Mouse (Mus musculus) layer of hippocampus, postnatal 10 days (tissue): ENCODE results near the gene Fut4. TPM values are rescaled to one million over a fixed set of nuclear protein-coding genes. Genes with fewer than 3 reads are reported as not detected.

Experiments
- DNase-seq, 2 experiments: peaks; one replicate each; pipeline ENCODE4 v3.0.0; 2021; ENCODE audit warnings: low spot score in 2 of 2
- long read RNA-seq: library from polyadenylated mRNA; stranded (forward); transcript quantifications from one replicate; pipeline ENCODE4 v2.0.0, GENCODE M21; 2023
- total RNA-seq, 2 experiments: library from RNA; stranded (reverse); gene quantifications; 2 replicates each; pipeline ENCODE4 v1.2.3; 2021

The Fut4 gene
- total RNA-seq, result under 1 TPM; 0.11 to 0.34 TPM
- long read RNA-seq, result 0 reads

- DNase-seq, result peak; percentile 11 to 29
These were observed at the start of gene Fut4 for GRCm38 (mm10) chr9:14752001-14752522. Gene Fut4, minus strand, starts transcription at chr9:14752393.

- DNase-seq, result no peak
These were observed 35.2 kb upstream of the Fut4 start for GRCm38 (mm10) chr9:14787356-14787755.

GRCm38 (mm10) chr9:14784039-14785002, 32.1 kb upstream of the Fut4 start, which contains the start of the genes Mre11a and Ankrd49:
Gene Mre11a, plus strand, starts transcription at chr9:14784654.
Gene Ankrd49, minus strand, starts transcription at chr9:14784856.
- DNase-seq, result peak; percentile 88 to 92

- no peak for DNase-seq
These were observed 26.1 kb upstream of the Fut4 start for GRCm38 (mm10) chr9:14778341-14778740.

- DNase-seq, result no peak
These were observed 21.6 kb upstream of the Fut4 start for GRCm38 (mm10) chr9:14773813-14774212.

GRCm38 (mm10) chr9:14772074-14772473, 19.9 kb upstream of the Fut4 start:
- DNase-seq, result no peak

GRCm38 (mm10) chr9:14770803-14771471, 18.7 kb upstream of the Fut4 start, which contains the start of gene 1700012B09Rik:
Gene 1700012B09Rik, minus strand, starts transcription at chr9:14771030.
- DNase-seq, result no peak

- no peak for DNase-seq
These were observed 17.6 kb upstream of the Fut4 start for GRCm38 (mm10) chr9:14769811-14770210.

- peak; percentile 69 to 73 for DNase-seq
These were observed 12.6 kb upstream of the Fut4 start for GRCm38 (mm10) chr9:14764765-14765164.

- no peak for DNase-seq
These were observed 7.1 kb upstream of the Fut4 start for GRCm38 (mm10) chr9:14759261-14759660.

- DNase-seq, result no peak
These were observed 6.4 kb upstream of the Fut4 start for GRCm38 (mm10) chr9:14758590-14758989.

- no peak for DNase-seq
These were observed 2.3 kb upstream of the Fut4 start for GRCm38 (mm10) chr9:14754469-14754868.

GRCm38 (mm10) chr9:14753947-14754346, 1.8 kb upstream of the Fut4 start:
- DNase-seq, result no peak

GRCm38 (mm10) chr9:14751503-14752000, 641 bp downstream of the Fut4 start:
- peak; percentile 14 to 28 for DNase-seq

GRCm38 (mm10) chr9:14750901-14751502, 1.2 kb downstream of the Fut4 start:
- peak; percentile 18 to 20 for DNase-seq

GRCm38 (mm10) chr9:14740151-14740924, 11.9 kb downstream of the Fut4 start, which contains the start of gene Piwil4:
Gene Piwil4, minus strand, starts transcription at chr9:14740733.
- DNase-seq, result no peak

GRCm38 (mm10) chr9:14739498-14740150, 12.6 kb downstream of the Fut4 start:
- no peak for DNase-seq

- no peak for DNase-seq
These were observed 21.2 kb downstream of the Fut4 start for GRCm38 (mm10) chr9:14730941-14731541.

GRCm38 (mm10) chr9:14728365-14728764, 23.8 kb downstream of the Fut4 start:
- DNase-seq, result no peak
